Mouse (Mus musculus) cerebellum, adult 2 months (tissue): ENCODE data around the gene Syf2.

Experiments used
- CTCF ChIP-seq: fragments of 200-500 bp; IDR thresholded peaks from 2 replicates; pipeline ENCODE4 v1.5.1; 2011; ENCODE audit warnings: low read depth, mild to moderate bottlenecking, control low read depth, low read length, moderate library complexity, borderline replicate concordance; ENCODE audit not compliant: insufficient read depth
- POLR2A ChIP-seq: fragments of 200-500 bp; IDR thresholded peaks from 2 replicates; pipeline ENCODE4 v1.6.1; 2011; ENCODE audit warnings: low read length, control low read depth, borderline replicate concordance; ENCODE audit not compliant: insufficient read depth

- TF ChIP-seq CTCF = no peak
- no peak for TF ChIP-seq POLR2A
Measured at GRCm38 (mm10) chr4:134930190-134930589, 508 bp upstream of the Syf2 start.
